Mouse (Mus musculus) olfactory bulb, adult 2 months (tissue): Measurements from ENCODE around the gene Ank3. TPM values are rescaled to one million over a fixed set of nuclear protein-coding genes. Genes with fewer than 3 reads are reported as not detected.

ENCODE experiments used
- H3K27ac ChIP-seq: fragments of 200-500 bp; 2 replicates; pipeline ENCODE4 v1.5.1; 2012; ENCODE audit warnings: low read depth, low read length; ENCODE audit not compliant: insufficient read depth
- H3K4me1 ChIP-seq: fragments of 200-500 bp; 2 replicates; pipeline ENCODE4 v1.6.1; 2012; ENCODE audit warnings: low read length; ENCODE audit not compliant: control insufficient read depth, insufficient read depth
- H3K4me3 ChIP-seq: fragments of 200-500 bp; 2 replicates; pipeline ENCODE4 v1.5.1; 2012; ENCODE audit warnings: mild to moderate bottlenecking, low read depth, low read length, moderate library complexity; ENCODE audit not compliant: insufficient read depth
- CTCF ChIP-seq: fragments of 200-500 bp; IDR thresholded peaks from 2 replicates; pipeline ENCODE4 v1.5.1; 2012; ENCODE audit warnings: low read depth, mild to moderate bottlenecking, low read length, moderate library complexity; ENCODE audit not compliant: insufficient read depth
- POLR2A ChIP-seq: fragments of 200-500 bp; IDR thresholded peaks from 2 replicates; pipeline ENCODE4 v1.6.1; 2012; ENCODE audit warnings: mild to moderate bottlenecking, low read depth, low read length, moderate library complexity; ENCODE audit not compliant: insufficient read depth
- WGBS: fragments of 180-500 bp; shearing (Covaris S2); methylation state at CpG from one replicate; pipeline ENCODE4 v1.1.7; 2018; 5-methylcytosine and 5-hydroxymethylcytosine counted together
- polyA plus RNA-seq: library from polyadenylated mRNA; stranded (reverse); fragments of >200 nt; gene quantifications from 2 replicates; pipeline ENCODE4 v1.2.4, GENCODE M21; 2012; ENCODE audit warnings: low replicate concordance; ENCODE audit not compliant: missing spikeins, insufficient read depth, insufficient read length

Gene Ank3
- polyA plus RNA-seq, 1 experiment = 212 TPM

GRCm38 (mm10) chr10:69574190-69574663 lies 175.7 kb downstream of the Ank3 start:
- H3K4me1 ChIP-seq = peaks cover 25% of the 10 kb centered on the region
- TF ChIP-seq CTCF = no peak
- TF ChIP-seq POLR2A = no peak
- H3K27ac ChIP-seq = 0 out of 2 replicates have a peak overlapping the region, but pooled peaks have one; percentile 57
- no peak overlapping the region for H3K4me3 ChIP-seq
- 8% methylated on average over 11 of the region's 11 CpGs for WGBS

GRCm38 (mm10) chr10:69574894-69575293 lies 176.3 kb downstream of the Ank3 start:
- H3K27ac ChIP-seq = no peak overlapping the region
- TF ChIP-seq CTCF = no peak
- no peak for TF ChIP-seq POLR2A
- WGBS = 52% methylated on average over 9 of the region's 9 CpGs
- H3K4me3 ChIP-seq = no peak overlapping the region
- H3K4me1 ChIP-seq = peaks cover 28% of the 10 kb centered on the region

- TF ChIP-seq CTCF = no peak
- TF ChIP-seq POLR2A = no peak
- no peak overlapping the region for H3K4me3 ChIP-seq
- H3K27ac ChIP-seq = no peak overlapping the region
- WGBS = 83% methylated on average over 6 of the region's 6 CpGs
- peaks cover 28% of the 10 kb centered on the region for H3K4me1 ChIP-seq
These were observed 176.9 kb downstream of the Ank3 start for GRCm38 (mm10) chr10:69575451-69575850.

- H3K27ac ChIP-seq = peak overlapping the region; percentile 27; the same call in 1 of the 2 replicates
- no peak overlapping the region for H3K4me3 ChIP-seq
- H3K4me1 ChIP-seq = peaks cover 23% of the 10 kb centered on the region
- 55% methylated on average over 7 of the region's 7 CpGs for WGBS
- TF ChIP-seq CTCF = no peak
- TF ChIP-seq POLR2A = no peak
These were observed 177.7 kb downstream of the Ank3 start for GRCm38 (mm10) chr10:69576264-69576663.

- peaks cover 23% of the 10 kb centered on the region for H3K4me1 ChIP-seq
- 79% methylated on average over 15 of the region's 15 CpGs for WGBS
- H3K4me3 ChIP-seq = no peak overlapping the region
- H3K27ac ChIP-seq = no peak overlapping the region
- TF ChIP-seq POLR2A = no peak
- no peak for TF ChIP-seq CTCF
These were observed 178.6 kb downstream of the Ank3 start for GRCm38 (mm10) chr10:69577061-69577728.

GRCm38 (mm10) chr10:69577729-69578061 lies 179.1 kb downstream of the Ank3 start:
- 92% methylated on average over 7 of the region's 7 CpGs for WGBS
- H3K4me3 ChIP-seq = no peak overlapping the region
- H3K27ac ChIP-seq = no peak overlapping the region
- TF ChIP-seq CTCF (no peak), POLR2A (no peak)
- peaks cover 20% of the 10 kb centered on the region for H3K4me1 ChIP-seq

GRCm38 (mm10) chr10:69579585-69579984 lies 181.0 kb downstream of the Ank3 start:
- Histone ChIP-seq H3K4me3 (no peak overlapping the region), H3K4me1 (peaks cover 8% of the 10 kb centered on the region), H3K27ac (peak overlapping the region; percentile 63; the same call in 1 of the 2 replicates)
- WGBS = 32% methylated on average over 12 of the region's 12 CpGs
- TF ChIP-seq POLR2A = no peak
- TF ChIP-seq CTCF = no peak

GRCm38 (mm10) chr10:69581525-69581924 lies 183.0 kb downstream of the Ank3 start:
- H3K4me3 ChIP-seq = no peak overlapping the region
- 93% methylated on average over 2 of the region's 2 CpGs for WGBS
- TF ChIP-seq CTCF = no peak
- TF ChIP-seq POLR2A = no peak
- no peak overlapping the region for H3K27ac ChIP-seq
- H3K4me1 ChIP-seq = peaks cover 3% of the 10 kb centered on the region; the same call in 1 of the 2 replicates

- WGBS = 59% methylated on average over 11 of the region's 11 CpGs
- Histone ChIP-seq H3K4me3 (no peak overlapping the region), H3K27ac (no peak overlapping the region), H3K4me1 (peaks cover 6% of the 10 kb centered on the region; the same call in 1 of the 2 replicates)
- TF ChIP-seq CTCF (no peak), POLR2A (no peak)
These were observed 185.4 kb downstream of the Ank3 start for GRCm38 (mm10) chr10:69583874-69584481.
